Mouse (Mus musculus) megakaryocyte, embryonic 14.5 days (primary cell): ENCODE measurements around the gene Polg2.

Experiments used
- FLI1 ChIP-seq: IDR thresholded peaks from 2 replicates; pipeline ENCODE4 v1.6.1; 2012; ENCODE audit warnings: low read length, inconsistent platforms, mixed read lengths
- GATA1 ChIP-seq: IDR thresholded peaks from 3 replicates; pipeline ENCODE4 v1.6.1; 2012; ENCODE audit warnings: mixed read lengths, low read length, inconsistent platforms, borderline replicate concordance

- TF ChIP-seq GATA1: no peak
- TF ChIP-seq FLI1: no peak
Observed at GRCm38 (mm10) chr11:106821397-106821796, 42.1 kb upstream of the Polg2 start.
